Mouse (Mus musculus) stomach, embryonic 14.5 days (tissue): Measurements from ENCODE around the gene Ntn1. TPM values are rescaled to one million over a fixed set of nuclear protein-coding genes. Genes with fewer than 3 reads are reported as not detected.

Source experiments
- ATAC-seq: fragments of 200-750 bp; cut with Nextera tagmentation; 2 replicates; pipeline ENCODE4 v1.8.0; 2017; ENCODE audit warnings: low read depth, moderate TSS enrichment; ENCODE audit not compliant: insufficient number of reproducible peaks, insufficient read depth, low FRiP score
- H3K27ac ChIP-seq: fragments of 300-500 bp; sonication (generic); 2 replicates; pipeline ENCODE4 v1.5.1; 2014; ENCODE audit warnings: mild to moderate bottlenecking, low read length, moderate library complexity, mixed read lengths
- H3K27me3 ChIP-seq: fragments of 300-500 bp; sonication (generic); 2 replicates; pipeline ENCODE4 v1.6.1; 2014; ENCODE audit warnings: low read length, control low read depth, mixed read lengths; ENCODE audit not compliant: control insufficient read depth, insufficient read depth
- H3K36me3 ChIP-seq: fragments of 300-500 bp; sonication (generic); 2 replicates; pipeline ENCODE4 v1.6.1; 2014; ENCODE audit warnings: mild to moderate bottlenecking, control low read depth, low read length, moderate library complexity, mixed read lengths; ENCODE audit not compliant: control insufficient read depth, insufficient read depth
- H3K4me1 ChIP-seq: fragments of 300-500 bp; sonication (generic); 2 replicates; pipeline ENCODE4 v1.6.1; 2014; ENCODE audit warnings: low read length, control low read depth, mixed read lengths; ENCODE audit not compliant: control insufficient read depth, insufficient read depth
- H3K4me2 ChIP-seq: fragments of 300-500 bp; sonication (generic); replicated peaks from 2 replicates; pipeline ENCODE4 v1.6.1; 2014; ENCODE audit warnings: low read depth, low read length, control low read depth
- H3K4me3 ChIP-seq: fragments of 300-500 bp; sonication (generic); 2 replicates; pipeline ENCODE4 v1.5.1; 2014; ENCODE audit warnings: low read depth, low read length, control low read depth
- H3K9ac ChIP-seq: fragments of 300-500 bp; sonication (generic); replicated peaks from 2 replicates; pipeline ENCODE4 v1.6.1; 2014; ENCODE audit warnings: low read depth, mild to moderate bottlenecking, control low read depth, low read length, moderate library complexity, mixed read lengths
- H3K9me3 ChIP-seq: fragments of 300-500 bp; sonication (generic); 2 replicates; pipeline ENCODE4 v1.6.1; 2016; ENCODE audit warnings: low read depth, low read length, control low read depth; ENCODE audit not compliant: control insufficient read depth
- WGBS: fragments of 180-500 bp; shearing (Covaris S2); extraction: QIAGEN DNeasy Blood & Tissue Kit; methylation state at CpG from one replicate; pipeline ENCODE4 v1.1.7; 2014; 5-methylcytosine and 5-hydroxymethylcytosine counted together
- polyA plus RNA-seq: library from polyadenylated mRNA; unstranded; fragments of >200 nt; fragmentation: Nextera tagmentation; extraction: Ambion mirVana; gene quantifications from 2 replicates; pipeline ENCODE4 v1.2.1, GENCODE M21; 2014

The Ntn1 gene
- polyA plus RNA-seq, 1 experiment from 2014 or later = 8.7 TPM

DNA sequence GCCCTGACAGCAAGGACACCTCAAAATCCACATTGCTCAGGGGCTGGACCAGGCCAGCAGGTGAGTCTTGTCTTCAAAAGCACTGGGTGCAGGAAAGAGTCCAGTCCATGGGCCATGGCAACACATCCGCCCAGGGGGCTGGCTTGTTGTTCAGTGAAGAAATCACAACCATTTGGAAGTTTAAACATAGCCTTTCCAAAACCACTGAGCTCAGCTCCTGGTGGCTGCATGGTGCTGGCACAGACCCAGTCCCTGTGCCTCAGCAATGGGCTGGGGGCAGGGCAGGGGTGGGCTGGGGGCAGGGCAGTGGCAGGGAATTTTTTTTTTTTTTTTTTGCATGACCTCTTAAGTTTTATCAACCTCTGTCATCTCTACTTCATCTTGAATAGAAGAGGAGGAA, 192.0 kb downstream of the Ntn1 start:
- Histone ChIP-seq H3K27me3 (no peaks in the 10 kb centered on the region), H3K4me3 (no peak overlapping the region), H3K4me1 (peaks cover 31% of the 10 kb centered on the region; the same call in 1 of the 2 replicates), H3K9me3 (no peaks in the 10 kb centered on the region), H3K9ac (no peak overlapping the region), H3K4me2 (no peak overlapping the region), H3K36me3 (0 out of 2 replicates have a peak, but pooled peaks cover 3% of the 10 kb centered on the region), H3K27ac (peak overlapping the region; percentile 76)
- WGBS = 73% methylated on average over 1 of the region's 1 CpGs
- ATAC-seq = no peak

DNA sequence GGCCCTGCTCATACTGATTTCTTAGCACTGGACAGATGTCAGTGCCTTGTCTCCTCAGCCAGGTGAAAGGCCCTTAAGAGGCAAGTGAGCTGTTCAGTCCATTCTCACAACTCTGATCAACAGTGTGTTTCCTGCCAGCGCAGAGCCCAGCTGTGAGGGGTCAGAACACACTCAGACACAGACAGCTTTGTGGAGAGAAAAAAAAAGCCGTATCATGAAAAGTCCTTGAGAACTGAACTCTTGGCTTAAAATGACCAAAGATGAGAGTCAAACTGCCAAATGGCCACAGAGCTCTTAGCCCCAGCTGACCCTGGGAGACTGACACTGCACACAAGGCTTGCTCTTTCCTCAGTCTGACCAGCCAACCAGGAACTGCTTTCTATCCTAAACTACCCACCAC, 192.6 kb downstream of the Ntn1 start:
- Histone ChIP-seq H3K4me2 (no peak overlapping the region), H3K27ac (peak overlapping the region; percentile 76), H3K4me3 (no peak overlapping the region), H3K36me3 (0 out of 2 replicates have a peak, but pooled peaks cover 3% of the 10 kb centered on the region), H3K27me3 (no peaks in the 10 kb centered on the region), H3K9ac (no peak overlapping the region), H3K4me1 (peaks cover 31% of the 10 kb centered on the region; the same call in 1 of the 2 replicates), H3K9me3 (no peaks in the 10 kb centered on the region)
- ATAC-seq = no peak
- 71% methylated on average over 2 of the region's 2 CpGs for WGBS

DNA sequence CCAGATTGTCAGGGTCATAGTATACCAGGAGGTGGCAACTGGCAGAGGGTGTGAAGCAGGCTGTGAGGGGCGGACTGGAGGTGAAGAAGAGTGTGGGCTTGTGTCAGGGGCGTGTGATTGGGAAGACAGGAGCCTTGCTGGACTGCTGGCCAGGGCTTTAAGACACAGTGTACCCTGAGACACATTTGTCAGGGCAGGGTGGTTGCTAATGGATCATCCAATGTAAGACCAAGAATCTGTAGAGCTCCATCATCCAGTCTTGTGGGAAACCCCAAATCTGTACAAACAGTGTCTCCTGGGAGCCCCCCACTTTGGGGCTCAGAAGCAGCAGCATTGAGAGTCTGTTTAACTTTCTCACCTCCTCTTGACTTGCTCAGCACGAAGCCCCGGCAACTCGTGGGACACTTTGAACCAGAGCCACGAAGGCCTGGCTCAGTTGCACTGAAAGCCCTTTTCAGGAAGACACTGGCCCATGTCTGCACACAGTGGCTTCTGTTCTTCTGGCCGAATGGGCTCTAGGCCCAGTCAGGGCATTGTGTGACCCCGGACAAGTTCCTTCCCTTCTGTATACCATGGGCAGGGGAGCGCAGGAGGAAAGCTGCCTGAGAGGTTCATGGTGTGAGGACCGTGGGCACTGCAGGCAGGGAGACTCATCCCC, 194.9 kb downstream of the Ntn1 start:
- Histone ChIP-seq H3K36me3 (0 out of 2 replicates have a peak, but pooled peaks cover 3% of the 10 kb centered on the region), H3K27ac (no peak overlapping the region; the same call in 1 of the 2 replicates)

DNA sequence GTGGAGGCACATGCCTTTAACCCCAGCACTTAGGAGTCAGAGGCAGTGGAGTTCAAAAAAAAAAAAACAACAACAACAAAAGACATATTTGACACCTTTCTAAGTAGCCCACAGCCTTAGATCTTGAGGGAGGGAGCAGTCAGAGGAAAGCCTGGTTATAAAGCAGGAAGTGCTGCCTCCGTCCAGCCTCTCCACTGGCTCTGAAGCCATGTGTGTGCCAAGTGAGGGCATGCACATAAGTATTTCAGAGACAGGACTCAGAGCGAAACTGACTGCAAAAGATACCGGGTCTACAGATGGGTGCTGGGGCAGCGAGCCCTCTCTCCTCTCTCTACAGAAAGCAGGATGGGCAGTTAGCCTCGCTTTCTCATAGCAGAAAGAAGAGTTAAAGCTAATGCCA, 196.2 kb downstream of the Ntn1 start:
- H3K4me1 ChIP-seq = peaks cover 38% of the 10 kb centered on the region

More for the DNA sequence above, 194.9 kb downstream of the Ntn1 start:
- ATAC-seq = no peak
- Histone ChIP-seq H3K4me2 (no peak overlapping the region), H3K9ac (no peak overlapping the region), H3K27me3 (no peaks in the 10 kb centered on the region), H3K9me3 (no peaks in the 10 kb centered on the region), H3K4me1 (peaks cover 26% of the 10 kb centered on the region; the same call in 1 of the 2 replicates), H3K4me3 (no peak overlapping the region)
- WGBS = 80% methylated on average over 10 of the region's 10 CpGs

DNA sequence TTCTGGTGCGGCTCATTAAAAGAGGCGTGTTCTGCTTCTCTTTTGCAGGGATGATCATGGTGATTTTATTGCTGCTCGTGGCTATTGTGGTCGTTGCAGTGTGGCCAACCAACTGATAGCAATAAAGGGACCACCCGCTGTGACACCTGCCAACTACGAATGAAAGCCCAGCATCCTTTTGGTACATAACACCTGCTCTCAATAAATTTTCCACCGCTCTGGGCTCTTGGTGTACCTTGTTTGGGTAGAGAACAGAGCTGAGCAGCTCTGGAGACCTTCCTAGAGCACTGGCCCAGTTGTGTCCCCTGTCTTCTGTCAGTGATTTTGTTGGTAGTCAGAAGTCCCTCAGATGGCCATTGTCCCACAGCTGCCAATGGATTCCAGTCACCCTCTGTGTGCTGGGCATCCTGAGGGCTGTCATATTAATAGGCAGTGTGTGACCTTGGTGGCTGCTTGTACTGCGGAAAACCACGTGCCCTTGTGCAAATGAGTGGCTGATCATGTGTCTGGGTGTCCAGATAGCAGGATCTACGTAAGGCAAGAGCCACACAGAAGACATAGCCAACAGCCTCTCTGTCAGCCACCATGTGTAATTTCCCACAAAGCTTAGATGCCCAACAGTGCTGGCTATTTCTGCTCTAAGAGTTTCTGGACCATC, 196.8 kb downstream of the Ntn1 start:
- 71% methylated on average over 10 of the region's 10 CpGs for WGBS
- ATAC-seq = no peak
- H3K36me3 ChIP-seq = 0 out of 2 replicates have a peak, but pooled peaks cover 3% of the 10 kb centered on the region

More for the DNA sequence above, 196.2 kb downstream of the Ntn1 start:
- Histone ChIP-seq H3K27ac (no peak overlapping the region; the same call in 1 of the 2 replicates), H3K9me3 (no peaks in the 10 kb centered on the region), H3K27me3 (no peaks in the 10 kb centered on the region), H3K4me2 (no peak overlapping the region), H3K36me3 (0 out of 2 replicates have a peak, but pooled peaks cover 3% of the 10 kb centered on the region), H3K9ac (no peak overlapping the region), H3K4me3 (no peak overlapping the region)
- no peak for ATAC-seq
- WGBS = 66% methylated on average over 5 of the region's 5 CpGs

DNA sequence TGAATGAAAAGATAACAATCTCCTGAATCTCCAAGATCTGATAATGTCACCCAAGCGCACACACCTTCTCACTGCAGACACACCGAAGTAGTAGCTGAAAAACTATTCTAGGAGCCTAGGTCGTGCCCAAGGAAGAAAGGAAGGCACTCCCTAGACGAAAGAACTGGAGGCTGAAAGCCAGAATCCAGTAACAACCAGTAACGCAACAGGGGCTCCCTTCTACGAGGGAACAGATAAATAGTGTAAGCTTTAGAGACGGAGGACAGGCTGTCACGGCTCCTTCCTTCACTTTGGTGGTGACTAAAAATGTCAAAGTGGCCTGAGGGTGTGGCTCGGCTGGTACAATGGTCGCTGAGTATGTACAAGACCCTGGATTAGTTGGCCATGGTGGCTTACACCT, 198.1 kb downstream of the Ntn1 start:
- WGBS = 57% methylated on average over 10 of the region's 10 CpGs
- Histone ChIP-seq H3K9ac (no peak overlapping the region), H3K27ac (no peak overlapping the region), H3K4me2 (no peak overlapping the region), H3K9me3 (no peaks in the 10 kb centered on the region), H3K36me3 (0 out of 2 replicates have a peak, but pooled peaks cover 3% of the 10 kb centered on the region), H3K27me3 (no peaks in the 10 kb centered on the region), H3K4me3 (no peak overlapping the region), H3K4me1 (peaks cover 40% of the 10 kb centered on the region)
- ATAC-seq = no peak

More for the DNA sequence above, 196.8 kb downstream of the Ntn1 start:
- Histone ChIP-seq H3K4me3 (no peak overlapping the region), H3K27me3 (no peaks in the 10 kb centered on the region), H3K4me2 (no peak overlapping the region), H3K4me1 (peaks cover 43% of the 10 kb centered on the region), H3K27ac (no peak overlapping the region), H3K9me3 (no peaks in the 10 kb centered on the region), H3K9ac (no peak overlapping the region)

DNA sequence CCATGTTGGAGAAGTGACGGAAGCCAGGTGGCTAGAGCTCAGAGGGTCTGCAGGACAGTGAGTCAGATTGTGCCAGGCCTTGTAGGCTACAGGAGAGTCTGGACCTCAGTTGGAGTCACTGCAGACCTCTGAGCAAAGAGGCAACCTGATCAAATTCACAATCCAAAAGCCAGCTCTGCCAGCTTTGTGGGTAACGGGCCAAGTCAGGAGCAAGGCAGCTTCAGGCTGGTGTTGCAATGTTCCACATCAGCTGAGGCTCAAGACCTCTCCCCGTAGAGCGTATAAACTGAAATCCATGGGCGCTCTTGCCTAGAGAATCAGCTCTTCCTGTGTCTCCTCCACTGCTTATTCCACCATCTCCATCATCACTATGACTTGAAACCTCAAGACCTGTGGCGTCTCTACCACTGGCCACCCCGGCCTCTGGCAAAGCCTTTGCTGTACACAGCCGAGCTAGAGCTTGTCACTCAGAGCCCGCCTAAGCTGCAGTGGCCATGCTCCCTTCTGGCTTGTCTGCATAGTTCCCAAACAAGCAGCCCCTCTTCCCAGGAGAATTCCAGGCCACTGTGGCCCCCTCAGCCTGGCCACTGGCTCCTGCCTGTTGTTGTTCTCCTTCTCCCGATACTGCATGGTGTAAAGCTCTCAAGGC, 198.7 kb downstream of the Ntn1 start:
- 84% methylated on average over 10 of the region's 10 CpGs for WGBS
- Histone ChIP-seq H3K4me3 (no peak overlapping the region), H3K27ac (no peak overlapping the region), H3K9ac (no peak overlapping the region), H3K4me2 (no peak overlapping the region), H3K36me3 (0 out of 2 replicates have a peak, but pooled peaks cover 3% of the 10 kb centered on the region), H3K27me3 (no peaks in the 10 kb centered on the region), H3K4me1 (peaks cover 39% of the 10 kb centered on the region), H3K9me3 (no peaks in the 10 kb centered on the region)
- no peak for ATAC-seq

DNA sequence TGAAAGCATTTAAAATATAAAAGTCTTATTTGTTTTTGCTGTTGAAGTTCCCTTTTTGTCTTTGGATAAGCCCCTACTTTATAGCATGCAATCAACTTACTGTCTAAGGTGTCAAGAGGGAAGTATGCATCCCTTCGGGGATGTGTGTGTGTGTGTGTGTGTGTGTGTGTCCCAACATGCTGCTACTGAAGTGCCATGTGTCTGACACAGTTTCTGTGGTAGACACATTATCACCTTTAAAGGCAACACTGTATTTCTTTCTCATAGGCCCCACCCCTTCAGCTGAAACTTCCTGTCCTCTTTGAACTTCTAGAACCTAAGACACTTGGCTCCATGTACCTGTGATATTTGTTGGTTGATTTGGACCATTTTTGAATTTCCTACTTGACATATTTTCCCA, 199.6 kb downstream of the Ntn1 start:
- no peak overlapping the region for H3K4me3 ChIP-seq
- 50% methylated on average over 1 of the region's 1 CpGs for WGBS
- H3K27ac ChIP-seq = no peak overlapping the region
- peaks cover 46% of the 10 kb centered on the region for H3K4me1 ChIP-seq
- H3K27me3 ChIP-seq = no peaks in the 10 kb centered on the region
- no peak overlapping the region for H3K9ac ChIP-seq
- no peaks in the 10 kb centered on the region for H3K9me3 ChIP-seq
- 0 out of 2 replicates have a peak, but pooled peaks cover 3% of the 10 kb centered on the region for H3K36me3 ChIP-seq
- no peak for ATAC-seq
- H3K4me2 ChIP-seq = no peak overlapping the region
